Comparison of ENCODE assay signal across 8 mouse cellular contexts in the genomic region with DNA sequence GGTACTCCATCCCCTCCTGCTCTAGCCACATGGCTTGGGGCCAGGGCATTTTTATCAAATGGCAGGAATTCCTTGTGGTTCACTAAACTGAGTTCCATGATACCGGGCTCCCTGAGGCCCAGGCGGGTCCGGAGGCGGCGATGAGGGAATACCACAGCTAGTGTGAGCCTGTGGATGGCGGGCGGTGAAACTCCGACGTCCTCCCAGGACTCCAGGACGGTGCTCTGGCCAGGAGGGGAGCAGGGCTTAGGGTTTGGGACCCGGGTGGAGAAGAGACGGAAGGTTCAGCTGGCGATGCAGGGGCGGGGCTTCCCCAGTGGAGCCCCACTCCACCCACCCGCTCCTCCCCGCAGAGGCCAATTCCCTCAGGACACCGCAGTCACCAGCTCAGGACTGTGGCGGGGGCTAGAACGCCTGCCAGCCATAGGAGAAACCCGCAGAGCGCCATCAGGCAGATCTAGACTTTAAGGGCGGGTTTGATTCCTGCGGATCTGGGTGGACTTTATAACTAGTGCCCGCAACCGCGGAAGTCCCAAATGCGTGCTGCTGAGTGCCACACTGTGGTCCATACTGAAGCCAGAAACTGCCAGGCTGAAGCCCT. TPM values are rescaled to one million over a fixed set of nuclear protein-coding genes. Genes with fewer than 3 reads are reported as not detected.
DNase-seq lines count a peak whose midpoint lies in the region; ATAC-seq and TF ChIP-seq lines count a peak whose summit lies in the region.

No protein-coding gene starts in this region.

- no peaks in the 10 kb centered on the region for H3K4me1 ChIP-seq in lung, adult 2 months (ENCODE audit: control insufficient read depth, insufficient read depth, low read length)
- H3K4me1 ChIP-seq in embryonic facial prominence, embryonic 12.5 days, result peaks cover 15% of the 10 kb centered on the region
- no peaks in the 10 kb centered on the region for H3K4me1 ChIP-seq in hindbrain, postnatal 0 days (ENCODE audit: insufficient read depth, low read length)
- H3K4me1 ChIP-seq in midbrain, embryonic 10.5 days, result peaks cover 12% of the 10 kb centered on the region

- intact Hi-C loops in gastrocnemius, postnatal 36 days (cut with DNase I), result no loop called here

- peak overlapping the region; percentile 55 for H3K4me2 ChIP-seq in embryonic facial prominence, embryonic 12.5 days (replicated peaks)
- H3K4me2 ChIP-seq in hindbrain, postnatal 0 days (ENCODE audit: low read depth, low read length), result peak overlapping the region; percentile 59

- no peaks in the 10 kb centered on the region for H3K9me3 ChIP-seq in embryonic facial prominence, embryonic 12.5 days
- H3K9me3 ChIP-seq in hindbrain, postnatal 0 days (ENCODE audit: low read length), result no peaks in the 10 kb centered on the region
- H3K9me3 ChIP-seq in midbrain, embryonic 10.5 days (replicated peaks), result no peaks in the 10 kb centered on the region

- WGBS in lung, adult 2 months, result 5% methylated on average over 27 of the region's 27 CpGs
- 2% methylated on average over 27 of the region's 27 CpGs for WGBS in embryonic facial prominence, embryonic 12.5 days
- 3% methylated on average over 27 of the region's 27 CpGs for WGBS in hindbrain, postnatal 0 days
- 4% methylated on average over 27 of the region's 27 CpGs for WGBS in midbrain, embryonic 10.5 days

- H3K27ac ChIP-seq in embryonic facial prominence, embryonic 12.5 days, result no peak overlapping the region
- H3K27ac ChIP-seq in hindbrain, postnatal 0 days, result no peak overlapping the region
- H3K27ac ChIP-seq in midbrain, embryonic 10.5 days (replicated peaks), result peak overlapping the region; percentile 63

- TF ChIP-seq CTCF in lung, adult 2 months (IDR thresholded peaks at IDR 0.05; ENCODE audit: insufficient read depth, low read length), result no peak
- no peak for TF ChIP-seq CTCF in hindbrain, postnatal 0 days (IDR thresholded peaks at IDR 0.05; ENCODE audit: low read depth)

- peak overlapping the region; percentile 32 for H3K4me3 ChIP-seq in lung, adult 2 months (replicated peaks; ENCODE audit: extremely low read depth, low read depth, low read length)
- H3K4me3 ChIP-seq in embryonic facial prominence, embryonic 12.5 days, result peak overlapping the region; percentile 21
- peak overlapping the region; percentile 30 for H3K4me3 ChIP-seq in hindbrain, postnatal 0 days (ENCODE audit: low read length)
- H3K4me3 ChIP-seq in midbrain, embryonic 10.5 days, result peak overlapping the region; percentile 56

- no peaks in the 10 kb centered on the region for H3K36me3 ChIP-seq in embryonic facial prominence, embryonic 12.5 days
- no peaks in the 10 kb centered on the region for H3K36me3 ChIP-seq in hindbrain, postnatal 0 days (ENCODE audit: insufficient read depth, low read length)
- no peaks in the 10 kb centered on the region for H3K36me3 ChIP-seq in midbrain, embryonic 10.5 days

- TF ChIP-seq POLR2A in lung, adult 2 months (IDR thresholded peaks at IDR 0.05; ENCODE audit: borderline replicate concordance, extremely low read depth, low read depth, low read length), result no peak

- peaks cover 49% of the 10 kb centered on the region for H3K27me3 ChIP-seq in embryonic facial prominence, embryonic 12.5 days
- H3K27me3 ChIP-seq in hindbrain, postnatal 0 days (ENCODE audit: insufficient read depth, low read length), result no peaks in the 10 kb centered on the region
- peaks cover 34% of the 10 kb centered on the region for H3K27me3 ChIP-seq in midbrain, embryonic 10.5 days (ENCODE audit: low read depth, poor library complexity, severe bottlenecking)

- no peak for DNase-seq in lung, adult 2 months
- no peak for DNase-seq in lung, postnatal 25 days (ENCODE audit: low spot score)
- no peak for DNase-seq in hindbrain, postnatal 0 days (ENCODE audit: low spot score)
- DNase-seq in midbrain, embryonic 10.5 days (ENCODE audit: low spot score), result peak; percentile 39
- DNase-seq in gastrocnemius, adult 8-10 months (ENCODE audit: low spot score in 2 of 2), result no peak
- no peak for DNase-seq in right cerebral cortex, postnatal 10 days (ENCODE audit: low spot score in 2 of 2)
- DNase-seq in gastrocnemius, postnatal 36 days, result no peak

- ATAC-seq in embryonic facial prominence, embryonic 12.5 days (ENCODE audit: insufficient number of reproducible peaks, insufficient read depth, low FRiP score, low TSS enrichment), result no peak
- peak; percentile 53; the same call in 1 of the 2 replicates for ATAC-seq in hindbrain, postnatal 0 days

- H3K9ac ChIP-seq in embryonic facial prominence, embryonic 12.5 days, result peak overlapping the region; percentile 38; the same call in 1 of the 2 replicates
- 0 out of 2 replicates have a peak overlapping the region, but pooled peaks have one; percentile 30 for H3K9ac ChIP-seq in hindbrain, postnatal 0 days (replicated peaks; ENCODE audit: low read length)

RNA-seq across cellular contexts. Expression of gene Rpp21, which starts 20.4 kb away (rescaled TPM):
- 67.6 and 80.1 TPM in 2 replicates for polyA plus RNA-seq in lung, adult 2 months (2012; rRNA removed)
- polyA plus RNA-seq in embryonic facial prominence, embryonic 12.5 days (2016; fragmentation: Nextera tagmentation; extraction: Ambion mirVana), result 98.2 and 106 TPM in 2 replicates
- 29.8 and 54.6 TPM in 2 replicates for total RNA-seq in hindbrain, postnatal 0 days (2014; rRNA removed)
- 154 and 160 TPM in 2 replicates for polyA plus RNA-seq in hindbrain, postnatal 0 days (2015; fragmentation: Nextera tagmentation; extraction: Ambion mirVana)
- polyA plus RNA-seq in midbrain, embryonic 10.5 days (2016; fragmentation: Nextera tagmentation; extraction: Ambion mirVana), result 94.2 and 94.9 TPM in 2 replicates
- 10 to 100 TPM; 31.1 to 42.0 (median 33.5) TPM for total RNA-seq in gastrocnemius, adult 8-10 months (2022)
- 10 to 100 TPM; 34.5 to 39.6 TPM for total RNA-seq in gastrocnemius, postnatal 36 days (2021)

RNA-seq across cellular contexts. Expression of gene Trim39, which starts 34.6 kb away (rescaled TPM):
- polyA plus RNA-seq in lung, adult 2 months (2012; rRNA removed), result 14.9 and 15.6 TPM in 2 replicates
- polyA plus RNA-seq in embryonic facial prominence, embryonic 12.5 days (2016; fragmentation: Nextera tagmentation; extraction: Ambion mirVana), result 25.2 and 27.2 TPM in 2 replicates
- total RNA-seq in hindbrain, postnatal 0 days (2014; rRNA removed), result 18.5 and 22.9 TPM in 2 replicates
- 13.0 and 13.3 TPM in 2 replicates for polyA plus RNA-seq in hindbrain, postnatal 0 days (2015; fragmentation: Nextera tagmentation; extraction: Ambion mirVana)
- polyA plus RNA-seq in midbrain, embryonic 10.5 days (2016; fragmentation: Nextera tagmentation; extraction: Ambion mirVana), result 21.2 and 23.2 TPM in 2 replicates
- total RNA-seq in gastrocnemius, adult 8-10 months (2022), result 1 to 10 TPM; 5.5 to 9.7 (median 7.5) TPM
- 1 to 10 TPM; 4.0 to 5.9 TPM for total RNA-seq in gastrocnemius, postnatal 36 days (2021)

RNA-seq across cellular contexts. Expression of gene H2-T3, which starts 47.3 kb away (rescaled TPM):
- polyA plus RNA-seq in lung, adult 2 months (2012; rRNA removed), result 0.05 TPM in 1 of 2 replicates, not detected in the other
- polyA plus RNA-seq in embryonic facial prominence, embryonic 12.5 days (2016; fragmentation: Nextera tagmentation; extraction: Ambion mirVana), result not detected in 2 replicates
- not detected in 2 replicates for total RNA-seq in hindbrain, postnatal 0 days (2014; rRNA removed)
- polyA plus RNA-seq in hindbrain, postnatal 0 days (2015; fragmentation: Nextera tagmentation; extraction: Ambion mirVana), result not detected in 2 replicates
- polyA plus RNA-seq in midbrain, embryonic 10.5 days (2016; fragmentation: Nextera tagmentation; extraction: Ambion mirVana), result not detected in 2 replicates
- not detected for total RNA-seq in gastrocnemius, adult 8-10 months (2022)
- total RNA-seq in gastrocnemius, postnatal 36 days (2021), result under 1 TPM in 1 of 2 experiments, not detected in 1; 0.59 TPM

RNA-seq across cellular contexts. Expression of gene H2-M10.2, which starts 48.9 kb away (rescaled TPM):
- polyA plus RNA-seq in lung, adult 2 months (2012; rRNA removed), result not detected in 2 replicates
- polyA plus RNA-seq in embryonic facial prominence, embryonic 12.5 days (2016; fragmentation: Nextera tagmentation; extraction: Ambion mirVana), result 0.20 TPM in 1 of 2 replicates, not detected in the other
- not detected in 2 replicates for total RNA-seq in hindbrain, postnatal 0 days (2014; rRNA removed)
- not detected in 2 replicates for polyA plus RNA-seq in hindbrain, postnatal 0 days (2015; fragmentation: Nextera tagmentation; extraction: Ambion mirVana)
- polyA plus RNA-seq in midbrain, embryonic 10.5 days (2016; fragmentation: Nextera tagmentation; extraction: Ambion mirVana), result 0.16 and 0.17 TPM in 2 replicates
- not detected for total RNA-seq in gastrocnemius, adult 8-10 months (2022)
- not detected for total RNA-seq in gastrocnemius, postnatal 36 days (2021)
